ENCODE assay signal across 20 mouse cellular contexts in genomic region chr5:119321368-119322144, GRCm38 (mm10).
DNase-seq lines count a peak whose midpoint lies in the region; ATAC-seq lines count a peak whose summit lies in the region.
"Had no signal": no experiment of that assay in that cellular context is flagged by ENCODE, and none has a peak within 500 bp of the region (broad histone marks: within the 10 kb centered on the region; RNA-seq: fewer than 3 reads in every experiment).

No protein-coding gene starts in this region.

- DNase-seq in thymus, postnatal 4 days, result peak; percentile 21
- no peak for DNase-seq in thymus, postnatal 0 days (ENCODE audit: low spot score)
- DNase-seq in urinary bladder, postnatal 10 days (ENCODE audit: low spot score), result no peak
- DNase-seq in embryo, embryonic 10 days (ENCODE audit: low spot score), result no peak
- DNase-seq in ovary, postnatal 14 days (ENCODE audit: low spot score), result no peak
- DNase-seq: adrenal gland, adult 2 months; cerebellum, adult 11 months; layer of hippocampus, postnatal 36 days; thymus, postnatal 14 days had no signal

- ATAC-seq in liver, embryonic 16.5 days (ENCODE audit: low read depth), result peak; percentile 64; the same call in 1 of the 2 replicates
- no peak for ATAC-seq in kidney, embryonic 14.5 days (ENCODE audit: low FRiP score, low TSS enrichment)
- ATAC-seq: midbrain, embryonic 16.5 days; Patski had no signal

- WGBS in liver, embryonic 16.5 days (ENCODE audit: insufficient replicate concordance), result 19% methylated on average over 10 of the region's 10 CpGs
- 80% methylated on average over 10 of the region's 10 CpGs for WGBS in kidney, embryonic 14.5 days

- no peak overlapping the region for H3K4me2 ChIP-seq in liver, embryonic 16.5 days (ENCODE audit: low read depth, low read length)
- H3K4me2 ChIP-seq in kidney, embryonic 14.5 days (replicated peaks; ENCODE audit: low read depth, low read length), result no peak overlapping the region
- H3K4me2 ChIP-seq: heart, embryonic 13.5 days; hindbrain, embryonic 15.5 days; kidney, embryonic 15.5 days had no signal

- H3K4me1 ChIP-seq in liver, embryonic 16.5 days (ENCODE audit: control insufficient read depth, low read depth, low read length), result no peaks in the 10 kb centered on the region
- H3K4me1 ChIP-seq in megakaryocyte, embryonic 14.5 days, result peaks cover 42% of the 10 kb centered on the region
- H3K4me1 ChIP-seq in kidney, embryonic 14.5 days (ENCODE audit: control insufficient read depth, insufficient read depth, low read length), result 0 out of 2 replicates have a peak, but pooled peaks cover 3% of the 10 kb centered on the region
- H3K4me1 ChIP-seq: hindbrain, embryonic 15.5 days had no signal

- H3K9me3 ChIP-seq in liver, embryonic 16.5 days (replicated peaks; ENCODE audit: control insufficient read depth, low read length), result no peaks in the 10 kb centered on the region
- H3K9me3 ChIP-seq in megakaryocyte, embryonic 14.5 days, result no peaks in the 10 kb centered on the region
- no peaks in the 10 kb centered on the region for H3K9me3 ChIP-seq in kidney, embryonic 14.5 days (ENCODE audit: control insufficient read depth, low read length)
- H3K9me3 ChIP-seq: embryonic facial prominence, embryonic 10.5 days; forebrain, embryonic 10.5 days; heart, embryonic 13.5 days; hindbrain, embryonic 15.5 days; kidney, embryonic 15.5 days had no signal

- H3K27me3 ChIP-seq in liver, embryonic 16.5 days (ENCODE audit: control insufficient read depth, insufficient read depth, low read depth, low read length), result no peaks in the 10 kb centered on the region
- no peaks in the 10 kb centered on the region for H3K27me3 ChIP-seq in megakaryocyte, embryonic 14.5 days (replicated peaks)
- no peaks in the 10 kb centered on the region for H3K27me3 ChIP-seq in kidney, embryonic 14.5 days (ENCODE audit: control insufficient read depth, insufficient read depth, low read length)
- H3K27me3 ChIP-seq: CH12.LX; heart, embryonic 13.5 days; hindbrain, embryonic 15.5 days; kidney, embryonic 15.5 days; Patski had no signal

- H3K27ac ChIP-seq in liver, embryonic 16.5 days (ENCODE audit: low read length), result peak overlapping the region; percentile 38; the same call in 1 of the 2 replicates
- H3K27ac ChIP-seq in kidney, embryonic 14.5 days (ENCODE audit: low read depth, low read length), result no peak overlapping the region
- H3K27ac ChIP-seq: embryonic facial prominence, embryonic 10.5 days; forebrain, embryonic 10.5 days; heart, embryonic 13.5 days; hindbrain, embryonic 15.5 days; kidney, embryonic 15.5 days had no signal

- H3K4me3 ChIP-seq in liver, embryonic 16.5 days (ENCODE audit: low read depth, low read length), result no peak overlapping the region
- H3K4me3 ChIP-seq in megakaryocyte, embryonic 14.5 days (replicated peaks), result peak overlapping the region; percentile 83
- H3K4me3 ChIP-seq in kidney, embryonic 14.5 days (ENCODE audit: low read length), result no peak overlapping the region
- H3K4me3 ChIP-seq: embryonic facial prominence, embryonic 10.5 days; forebrain, embryonic 10.5 days; heart, embryonic 13.5 days; hindbrain, embryonic 15.5 days; kidney, embryonic 15.5 days had no signal

- H3K36me3 ChIP-seq in liver, embryonic 16.5 days (ENCODE audit: control insufficient read depth, insufficient read depth), result no peaks in the 10 kb centered on the region
- no peaks in the 10 kb centered on the region for H3K36me3 ChIP-seq in megakaryocyte, embryonic 14.5 days (replicated peaks; ENCODE audit: low read length)
- H3K36me3 ChIP-seq in kidney, embryonic 14.5 days (ENCODE audit: control insufficient read depth, insufficient read depth, low read length), result no peaks in the 10 kb centered on the region
- H3K36me3 ChIP-seq: embryonic facial prominence, embryonic 10.5 days; forebrain, embryonic 10.5 days; heart, embryonic 13.5 days; hindbrain, embryonic 15.5 days; kidney, embryonic 15.5 days had no signal

- H3K9ac ChIP-seq in liver, embryonic 16.5 days (ENCODE audit: low read depth, low read length), result no peak overlapping the region
- H3K9ac ChIP-seq in kidney, embryonic 14.5 days (ENCODE audit: low read depth, low read length), result no peak overlapping the region
- H3K9ac ChIP-seq: heart, embryonic 13.5 days; hindbrain, embryonic 15.5 days; kidney, embryonic 15.5 days had no signal
